Mouse (Mus musculus): ENCODE measurements around the gene Ctsf.

DNA sequence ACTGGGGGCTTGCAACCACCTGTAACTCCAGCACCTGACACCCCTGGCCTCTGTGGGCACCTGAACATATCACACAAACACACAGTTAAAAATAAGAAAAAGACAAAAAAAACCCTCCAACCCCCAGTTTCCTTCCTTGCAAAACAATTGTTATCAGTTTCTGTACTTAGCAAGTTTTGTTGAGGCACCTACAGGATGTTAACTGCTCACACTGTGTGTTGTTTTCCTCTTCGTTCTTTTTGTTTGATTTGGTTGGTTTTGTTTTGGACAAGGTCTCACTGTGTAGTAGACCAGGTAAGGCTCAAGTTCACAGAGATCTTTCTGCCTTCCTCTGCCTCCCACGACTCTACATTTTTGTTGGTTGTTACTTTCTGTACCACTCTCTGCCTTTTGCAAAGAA, 12.3 kb upstream of the Ctsf start:
- TF ChIP-seq CTCF (IDR thresholded peaks at IDR 0.05; ENCODE audit: control insufficient read depth, insufficient read depth, low read length) (no peak), POLR2A (IDR thresholded peaks at IDR 0.05; ENCODE audit: borderline replicate concordance, control insufficient read depth, low read depth, low read length) (no peak)
